Mouse (Mus musculus): ENCODE results near the gene Rbks.
"Not testable (repeated sequence)": the region's sequence is repeated elsewhere in the genome, so short reads cannot be mapped to it uniquely, and the experiment has no call there.

GRCm38 (mm10) chr5:31588672-31589071, 108.8 kb downstream of the Rbks start:
- peak; percentile 45 for TF ChIP-seq CTCF (IDR thresholded peaks at IDR 0.05; ENCODE audit: low read depth)
- not testable (repeated sequence) for TF ChIP-seq EP300 (IDR thresholded peaks at IDR 0.05; ENCODE audit: low read depth)

Measured in liver, postnatal 0 days (tissue).